Mouse (Mus musculus): ENCODE measurements around the gene Tspear.

DNA sequence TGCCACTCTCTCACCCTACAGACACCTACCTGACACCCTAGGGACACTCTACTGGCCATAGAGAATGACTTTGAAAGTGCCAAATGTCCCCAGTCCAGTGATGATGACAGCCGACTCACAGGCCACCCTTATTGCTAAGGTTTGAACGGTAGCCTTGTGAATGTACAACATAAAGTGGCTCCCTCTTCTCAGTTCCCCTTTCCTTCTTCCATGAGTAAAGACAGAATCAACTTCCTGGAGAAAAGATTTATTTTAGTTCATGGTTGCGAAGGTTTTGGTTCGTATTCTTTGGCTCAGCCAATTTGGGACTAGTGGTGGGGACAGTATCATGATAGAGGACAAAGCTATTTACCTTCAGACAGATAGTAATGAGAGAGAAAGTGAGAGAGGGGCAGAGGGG, 52.6 kb downstream of the Tspear start:
- no peak for TF ChIP-seq CTCF (IDR thresholded peaks at IDR 0.05; ENCODE audit: low read depth, low read length)
- TF ChIP-seq POLR2A (IDR thresholded peaks at IDR 0.05; ENCODE audit: borderline replicate concordance, low read depth, low read length): no peak
